Mouse (Mus musculus) megakaryocyte, adult 5-6 weeks (primary cell): ENCODE measurements around the gene Mink1. TPM values are rescaled to one million over a fixed set of nuclear protein-coding genes. Genes with fewer than 3 reads are reported as not detected.

Source experiments
- total RNA-seq, 2 experiments: library from RNA; stranded (forward) in 1 of 2; stranded (reverse) in 1 of 2; fragments of 153-499, 151-499 nt in 1 of 2; fragments of 221-1000, 200-1000 nt in 1 of 2; gene quantifications; 2 replicates each; pipeline versions ENCODE4 v1.2.3 to v1.2.4; 2015 to 2017

Mink1 gene
- total RNA-seq, 2 experiments from 2014 or later, result 17.5 to 21.3 TPM

Other genes with a start within 250 kb of the Mink1 start
- gene Alox12e, start 240.3 kb upstream of the Mink1 start, total RNA-seq (2015), result 0.98 and 1.5 TPM in 2 replicates
- 1.2 and 1.7 TPM in 2 replicates for gene Alox12e, start 240.3 kb upstream of the Mink1 start, total RNA-seq (2017)
- 62.7 and 71.5 TPM in 2 replicates for gene Alox15, start 210.8 kb upstream of the Mink1 start, total RNA-seq (2015)
- gene Alox15, start 210.8 kb upstream of the Mink1 start, total RNA-seq (2017), result 72.8 and 74.4 TPM in 2 replicates
- gene Pelp1, start 152.8 kb upstream of the Mink1 start, total RNA-seq (2015), result 12.1 and 13.2 TPM in 2 replicates
- 5.8 and 7.4 TPM in 2 replicates for gene Pelp1, start 152.8 kb upstream of the Mink1 start, total RNA-seq (2017)
- 140 and 157 TPM in 2 replicates for gene Arrb2, start 130.2 kb upstream of the Mink1 start, total RNA-seq (2015)
- 125 and 141 TPM in 2 replicates for gene Arrb2, start 130.2 kb upstream of the Mink1 start, total RNA-seq (2017)
- gene Med11, start 111.0 kb upstream of the Mink1 start, total RNA-seq (2015), result 42.2 and 64.0 TPM in 2 replicates
- 47.8 and 55.3 TPM in 2 replicates for gene Med11, start 111.0 kb upstream of the Mink1 start, total RNA-seq (2017)
- 0.13 TPM in 1 of 2 replicates, not detected in the other for gene Zmynd15, start 103.4 kb upstream of the Mink1 start, total RNA-seq (2015)
- gene Zmynd15, start 103.4 kb upstream of the Mink1 start, total RNA-seq (2017), result 0.04 TPM in 1 of 2 replicates, not detected in the other
- gene Cxcl16, start 102.9 kb upstream of the Mink1 start, total RNA-seq (2015), result 0.84 and 1.9 TPM in 2 replicates
- 1.2 and 1.7 TPM in 2 replicates for gene Cxcl16, start 102.9 kb upstream of the Mink1 start, total RNA-seq (2017)
- not detected in 2 replicates for gene Tm4sf5, start 57.6 kb upstream of the Mink1 start, total RNA-seq (2015)
- gene Tm4sf5, start 57.6 kb upstream of the Mink1 start, total RNA-seq (2017), result not detected in 2 replicates
- not detected in 2 replicates for gene Vmo1, start 48.3 kb upstream of the Mink1 start, total RNA-seq (2015)
- not detected in 2 replicates for gene Vmo1, start 48.3 kb upstream of the Mink1 start, total RNA-seq (2017)
- not detected in 2 replicates for gene Gltpd2, start 43.7 kb upstream of the Mink1 start, total RNA-seq (2015)
- gene Gltpd2, start 43.7 kb upstream of the Mink1 start, total RNA-seq (2017), result not detected in 2 replicates
- gene Psmb6, start 37.5 kb upstream of the Mink1 start, total RNA-seq (2015), result 112 and 144 TPM in 2 replicates
- 182 and 211 TPM in 2 replicates for gene Psmb6, start 37.5 kb upstream of the Mink1 start, total RNA-seq (2017)
- not detected in 2 replicates for gene Gm40193, start 29.9 kb upstream of the Mink1 start, total RNA-seq (2015)
- not detected in 2 replicates for gene Gm40193, start 29.9 kb upstream of the Mink1 start, total RNA-seq (2017)
- 6.3 and 6.5 TPM in 2 replicates for gene Pld2, start 22.8 kb upstream of the Mink1 start, total RNA-seq (2015)
- gene Pld2, start 22.8 kb upstream of the Mink1 start, total RNA-seq (2017), result 7.3 and 11.1 TPM in 2 replicates
- not detected in 2 replicates for gene 4930544D05Rik, start 53.0 kb downstream of the Mink1 start, total RNA-seq (2015)
- not detected in 2 replicates for gene 4930544D05Rik, start 53.0 kb downstream of the Mink1 start, total RNA-seq (2017)
- gene Chrne, start 56.3 kb downstream of the Mink1 start, total RNA-seq (2015), result 0.36 TPM in 1 of 2 replicates, not detected in the other
- 0.41 and 1.2 TPM in 2 replicates for gene Chrne, start 56.3 kb downstream of the Mink1 start, total RNA-seq (2017)
- 0.20 and 0.23 TPM in 2 replicates for gene Gp1ba, start 76.2 kb downstream of the Mink1 start, total RNA-seq (2015)
- 0.04 TPM in 1 of 2 replicates, not detected in the other for gene Gp1ba, start 76.2 kb downstream of the Mink1 start, total RNA-seq (2017)
- gene Rnf167, start 84.4 kb downstream of the Mink1 start, total RNA-seq (2015), result 75.6 and 82.1 TPM in 2 replicates
- 57.4 and 60.0 TPM in 2 replicates for gene Rnf167, start 84.4 kb downstream of the Mink1 start, total RNA-seq (2017)
- 78.9 and 93.0 TPM in 2 replicates for gene Slc25a11, start 84.6 kb downstream of the Mink1 start, total RNA-seq (2015)
- gene Slc25a11, start 84.6 kb downstream of the Mink1 start, total RNA-seq (2017), result 63.4 and 66.1 TPM in 2 replicates
- 1,800 and 1,907 TPM in 2 replicates for gene Pfn1, start 91.8 kb downstream of the Mink1 start, total RNA-seq (2015)
- 869 and 896 TPM in 2 replicates for gene Pfn1, start 91.8 kb downstream of the Mink1 start, total RNA-seq (2017)
- gene Eno3, start 94.3 kb downstream of the Mink1 start, total RNA-seq (2015), result 6.3 and 7.8 TPM in 2 replicates
- 5.9 and 8.2 TPM in 2 replicates for gene Eno3, start 94.3 kb downstream of the Mink1 start, total RNA-seq (2017)
- 78.5 and 83.3 TPM in 2 replicates for gene Spag7, start 106.5 kb downstream of the Mink1 start, total RNA-seq (2015)
- 67.0 and 83.5 TPM in 2 replicates for gene Spag7, start 106.5 kb downstream of the Mink1 start, total RNA-seq (2017)
- 24.5 and 27.0 TPM in 2 replicates for gene Camta2, start 125.2 kb downstream of the Mink1 start, total RNA-seq (2015)
- gene Camta2, start 125.2 kb downstream of the Mink1 start, total RNA-seq (2017), result 6.4 and 12.5 TPM in 2 replicates
- gene Inca1, start 137.3 kb downstream of the Mink1 start, total RNA-seq (2015), result not detected in 2 replicates
- 0.57 TPM in 1 of 2 replicates, not detected in the other for gene Inca1, start 137.3 kb downstream of the Mink1 start, total RNA-seq (2017)
- 6.7 and 7.7 TPM in 2 replicates for gene Kif1c, start 137.7 kb downstream of the Mink1 start, total RNA-seq (2015)
- gene Kif1c, start 137.7 kb downstream of the Mink1 start, total RNA-seq (2017), result 17.4 and 21.6 TPM in 2 replicates
- 1.9 and 4.8 TPM in 2 replicates for gene Zfp3, start 201.3 kb downstream of the Mink1 start, total RNA-seq (2015)
- gene Zfp3, start 201.3 kb downstream of the Mink1 start, total RNA-seq (2017), result 2.1 and 2.8 TPM in 2 replicates
- gene Scimp, start 249.7 kb downstream of the Mink1 start, total RNA-seq (2015), result 0.65 and 2.3 TPM in 2 replicates
- gene Scimp, start 249.7 kb downstream of the Mink1 start, total RNA-seq (2017), result 2.6 and 3.3 TPM in 2 replicates